Mouse (Mus musculus): ENCODE results near the gene Trpv5. TPM values are rescaled to one million over a fixed set of nuclear protein-coding genes. Genes with fewer than 3 reads are reported as not detected.

The Trpv5 gene
- total RNA-seq, 2 experiments from 2014 or later, result not detected

DNA sequence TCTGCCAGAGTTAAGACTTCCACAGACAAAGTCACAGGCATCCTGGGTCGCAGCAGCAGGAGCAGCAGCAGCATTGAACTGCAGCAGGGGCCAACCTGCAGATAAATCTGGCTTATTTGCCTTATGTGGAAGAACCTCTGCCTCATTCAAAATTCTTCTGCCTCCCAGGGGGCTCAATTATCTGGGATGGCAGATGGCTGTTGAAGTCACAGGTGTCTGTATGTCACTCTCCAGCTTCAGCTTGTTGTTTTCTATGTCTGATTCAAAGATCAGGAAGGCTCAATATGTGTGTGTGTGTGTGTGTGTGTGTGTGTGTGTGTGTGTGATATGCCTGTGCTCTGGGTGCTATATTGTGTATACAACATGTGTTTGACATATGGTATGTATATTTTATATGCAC is 43.2 kb downstream of the Trpv5 start:
- intact Hi-C loops (cut with DNase I), result no loop called here
- no peak for DNase-seq (ENCODE audit: extremely low spot score in 1 of 2, low spot score in 2 of 2)
- Histone ChIP-seq H3K4me3 (no peak overlapping the region), H3K27ac (no peak overlapping the region)
- TF ChIP-seq CTCF (IDR thresholded peaks at IDR 0.05), result no peak

DNA sequence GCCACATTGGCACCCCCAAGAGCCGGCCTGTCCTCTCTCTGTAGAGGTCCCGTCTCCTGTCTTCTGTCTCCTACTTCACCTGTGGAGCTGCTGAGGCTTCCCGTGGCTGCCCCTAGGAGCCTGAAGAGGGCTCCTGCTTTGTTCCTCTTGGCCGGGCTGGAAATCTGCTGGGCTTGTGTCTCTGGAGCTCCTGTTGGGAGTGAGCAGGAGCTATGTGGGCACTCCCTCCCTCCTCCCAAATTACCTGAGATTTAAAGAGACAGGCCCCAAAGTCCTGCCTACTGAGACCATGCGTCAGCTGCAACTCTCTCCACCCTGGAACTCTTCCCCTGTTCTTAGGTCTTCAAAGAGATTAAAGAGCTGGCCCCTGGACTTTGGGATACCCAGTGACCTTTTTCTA is 44.4 kb downstream of the Trpv5 start, which contains the start of gene Trpv6:
Gene Trpv6 (minus strand): TSS at position 228 of the 400 bp plus-strand sequence.
- intact Hi-C loops (cut with DNase I), result no loop called here
- Histone ChIP-seq H3K4me3 (peak within 1 kb of the TSS; percentile 43), H3K27ac (peak within 1 kb of the TSS; percentile 82)
- TF ChIP-seq CTCF (IDR thresholded peaks at IDR 0.05), result no peak
- no peak for DNase-seq (ENCODE audit: extremely low spot score in 1 of 2, low spot score in 2 of 2)

DNA sequence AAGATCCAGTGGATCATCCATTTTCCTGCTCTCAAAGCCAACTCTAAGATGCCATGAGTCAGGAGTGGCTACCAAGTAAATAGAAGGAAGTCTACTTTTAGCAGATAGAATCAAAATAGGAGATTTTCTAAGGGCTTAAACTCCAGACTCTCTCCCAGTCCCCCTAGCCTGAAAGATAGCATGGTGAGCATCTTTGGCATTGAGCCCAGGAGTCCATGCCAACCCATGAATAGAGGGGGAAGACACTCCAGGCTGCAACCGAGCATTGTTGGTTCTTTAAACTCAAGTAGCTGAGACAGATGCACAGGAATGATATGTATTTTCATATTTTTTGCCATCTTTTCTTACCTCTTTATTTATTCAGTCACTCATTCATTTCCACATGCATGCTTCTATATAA is 45.4 kb downstream of the Trpv5 start:
- H3K4me3 ChIP-seq, result peak overlapping the region; percentile 43
- H3K27ac ChIP-seq, result peak overlapping the region; percentile 16; the same call in 1 of the 2 replicates
- TF ChIP-seq CTCF (IDR thresholded peaks at IDR 0.05), result no peak
- DNase-seq (ENCODE audit: extremely low spot score in 1 of 2, low spot score in 2 of 2), result no peak
- intact Hi-C loops (cut with DNase I), result no loop called here

DNA sequence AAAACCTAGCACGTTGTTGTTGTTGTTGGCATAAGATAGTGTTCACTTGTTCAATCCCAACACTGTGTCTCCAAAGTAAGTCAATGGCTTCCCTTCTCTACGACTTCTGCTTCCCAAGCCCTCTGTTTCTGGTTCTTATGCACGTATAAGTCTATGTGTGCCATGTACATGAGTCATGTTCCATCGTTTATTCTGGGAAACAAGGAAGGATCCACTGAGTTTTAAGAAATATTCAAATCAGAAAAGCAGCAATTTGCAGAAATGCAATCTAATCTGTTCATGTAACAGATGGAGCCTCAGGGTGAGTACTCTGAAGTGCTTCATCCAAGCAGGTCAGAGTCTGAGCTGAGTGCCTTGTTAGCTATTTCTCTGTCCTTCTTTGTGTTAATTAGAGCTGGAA is 49.0 kb downstream of the Trpv5 start:
- TF ChIP-seq CTCF (IDR thresholded peaks at IDR 0.05), result no peak
- H3K4me3 ChIP-seq, result no peak overlapping the region
- H3K27ac ChIP-seq, result peak overlapping the region; percentile 62
- intact Hi-C loops (cut with DNase I), result loop anchor here (2.0 to 5.0 kb wide), 2 partner anchors 127 to 146 kb away; partner anchors contain the start of gene Olfr459
- no peak for DNase-seq (ENCODE audit: extremely low spot score in 1 of 2, low spot score in 2 of 2)

DNA sequence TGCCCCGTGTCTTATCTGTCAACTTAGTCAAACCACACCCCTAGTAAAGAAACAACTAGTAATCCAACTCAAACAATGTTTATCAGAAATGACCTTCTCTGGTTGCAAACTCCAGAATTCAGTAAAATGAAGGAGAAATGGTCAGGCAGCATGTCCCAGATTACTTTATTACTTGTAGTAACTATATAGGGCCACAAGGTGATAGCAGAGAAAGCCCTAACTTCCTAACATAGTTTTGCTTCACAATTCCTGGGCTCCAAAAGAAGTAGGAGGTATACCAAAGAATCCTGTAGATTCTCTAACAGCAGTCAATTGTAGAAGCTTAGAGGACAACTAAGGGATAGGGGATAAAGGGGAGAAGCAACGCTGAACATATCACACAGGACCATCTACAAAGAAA is 49.8 kb downstream of the Trpv5 start:
- DNase-seq (ENCODE audit: extremely low spot score in 1 of 2, low spot score in 2 of 2), result no peak
- Histone ChIP-seq H3K4me3 (no peak overlapping the region), H3K27ac (no peak overlapping the region)
- TF ChIP-seq CTCF (IDR thresholded peaks at IDR 0.05), result peak; percentile 35
- intact Hi-C loops (cut with DNase I), result loop anchor here (2.0 to 5.0 kb wide), 2 partner anchors 128 to 147 kb away; partner anchors contain the start of gene Olfr459

DNA sequence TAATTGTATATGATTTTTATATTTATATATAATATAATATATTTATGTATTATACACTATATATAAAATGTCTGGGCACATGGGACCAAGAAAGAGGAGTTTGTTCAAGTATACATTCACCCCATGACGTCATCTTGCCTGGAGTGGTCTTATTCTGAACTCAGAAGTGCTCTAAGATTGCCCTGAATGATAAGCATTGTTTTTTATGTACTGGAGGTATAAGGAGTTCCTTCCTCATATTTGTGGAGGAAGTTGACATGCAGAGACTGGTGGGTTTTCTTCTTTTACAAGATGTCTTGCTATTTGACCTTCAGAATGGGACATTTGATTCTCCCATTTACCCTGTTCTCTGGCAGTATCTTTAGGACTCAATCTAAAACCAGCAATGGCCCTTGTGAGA is 52.4 kb downstream of the Trpv5 start:
- intact Hi-C loops (cut with DNase I), result no loop called here
- H3K4me3 ChIP-seq, result no peak overlapping the region
- no peak for DNase-seq (ENCODE audit: extremely low spot score in 1 of 2, low spot score in 2 of 2)
- no peak overlapping the region for H3K27ac ChIP-seq
- TF ChIP-seq CTCF (IDR thresholded peaks at IDR 0.05), result no peak

DNA sequence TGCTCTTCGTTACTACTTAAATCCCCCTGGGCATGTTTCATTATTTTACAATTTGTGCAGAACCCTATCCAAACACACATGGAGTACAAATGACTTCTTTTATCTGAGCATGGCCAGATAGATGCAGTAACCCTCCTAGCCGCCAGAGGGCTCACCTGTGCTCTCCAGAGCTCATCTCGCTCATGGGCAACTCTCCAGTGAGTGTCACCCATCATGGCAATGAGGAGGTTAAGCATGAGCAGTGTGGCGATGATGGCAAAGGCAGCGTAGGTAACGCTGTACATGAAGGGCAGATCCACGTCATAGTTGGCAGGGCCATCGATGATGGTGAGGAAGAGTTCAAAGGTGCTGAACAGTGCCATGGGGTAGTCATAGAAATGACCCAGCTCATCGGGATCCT is 57.9 kb downstream of the Trpv5 start:
- no peak for DNase-seq (ENCODE audit: extremely low spot score in 1 of 2, low spot score in 2 of 2)
- Histone ChIP-seq H3K4me3 (no peak overlapping the region), H3K27ac (0 out of 2 replicates have a peak overlapping the region, but pooled peaks have one; percentile 36)
- intact Hi-C loops (cut with DNase I), result no loop called here
- TF ChIP-seq CTCF (IDR thresholded peaks at IDR 0.05), result peak; percentile 68

DNA sequence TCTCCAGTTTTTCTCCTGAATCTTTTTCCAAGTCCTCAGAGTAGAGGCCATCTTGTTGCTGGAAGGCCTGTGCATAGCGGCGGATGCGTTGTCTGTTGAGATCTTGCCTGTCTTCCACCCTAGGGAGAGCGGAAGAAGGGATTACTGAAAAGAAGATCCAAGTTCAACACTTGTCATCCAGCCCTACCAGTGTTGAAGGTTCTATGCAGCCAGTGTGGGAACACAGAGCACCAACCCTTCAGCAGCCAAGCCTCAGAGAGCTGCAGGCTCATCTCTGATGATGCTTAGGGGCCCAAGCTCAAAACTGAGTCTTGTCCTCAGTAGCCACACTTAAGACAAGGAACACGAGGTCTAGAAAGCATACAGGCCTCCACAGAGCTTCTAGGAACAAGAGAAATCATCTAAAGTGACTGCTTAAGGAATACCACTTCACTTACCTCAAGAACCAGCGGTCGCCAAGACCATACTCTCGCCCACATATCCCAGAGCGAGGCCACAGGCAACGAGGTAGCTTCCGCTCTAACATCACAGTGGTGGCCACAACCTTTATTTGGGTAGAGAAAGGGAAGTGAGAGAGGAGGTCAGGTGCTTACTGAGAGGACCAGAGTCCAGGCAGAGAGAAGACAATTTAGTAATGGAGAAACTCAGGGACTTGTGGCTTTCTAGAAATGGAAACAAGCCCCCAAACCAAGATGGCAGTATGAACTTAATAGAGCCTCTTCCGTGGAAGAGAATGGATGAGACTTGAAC is 59.2 kb downstream of the Trpv5 start:
- no peak for DNase-seq (ENCODE audit: extremely low spot score in 1 of 2, low spot score in 2 of 2)
- Histone ChIP-seq H3K27ac (no peak overlapping the region), H3K4me3 (no peak overlapping the region)
- intact Hi-C loops (cut with DNase I), result no loop called here
- TF ChIP-seq CTCF (IDR thresholded peaks at IDR 0.05), result no peak

DNA sequence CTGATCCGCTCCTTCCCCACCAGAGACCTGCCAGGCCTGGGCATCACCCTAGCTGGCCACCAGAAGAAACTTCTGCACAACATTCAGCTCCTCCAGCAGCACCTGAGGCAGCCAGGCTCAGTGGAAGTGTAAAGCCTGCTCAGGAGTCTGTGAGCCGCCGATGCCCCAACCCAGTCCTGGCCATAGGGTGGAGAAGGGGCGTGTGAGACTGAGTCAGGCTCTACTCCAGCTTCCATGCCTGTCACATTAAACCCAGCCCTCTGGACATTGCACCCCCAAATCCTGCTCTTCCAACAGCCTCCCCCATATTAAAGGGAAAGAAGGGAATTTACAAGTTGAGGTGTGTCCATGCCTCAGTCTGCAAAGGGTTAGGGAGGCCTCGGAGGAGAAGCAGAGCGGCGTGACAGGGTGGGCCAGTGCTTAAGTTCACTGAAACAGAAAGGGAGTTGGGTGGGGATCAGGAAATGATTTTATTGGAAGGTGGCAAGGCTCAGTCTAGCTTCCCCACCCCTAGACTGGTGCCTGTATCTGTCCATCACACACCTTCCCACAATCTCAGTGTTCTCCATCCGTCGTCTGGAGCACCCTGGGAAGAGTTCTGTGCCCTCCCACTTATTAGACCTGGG is 60.3 kb downstream of the Trpv5 start:
- no peak for TF ChIP-seq CTCF (IDR thresholded peaks at IDR 0.05)
- intact Hi-C loops (cut with DNase I), result no loop called here

DNA sequence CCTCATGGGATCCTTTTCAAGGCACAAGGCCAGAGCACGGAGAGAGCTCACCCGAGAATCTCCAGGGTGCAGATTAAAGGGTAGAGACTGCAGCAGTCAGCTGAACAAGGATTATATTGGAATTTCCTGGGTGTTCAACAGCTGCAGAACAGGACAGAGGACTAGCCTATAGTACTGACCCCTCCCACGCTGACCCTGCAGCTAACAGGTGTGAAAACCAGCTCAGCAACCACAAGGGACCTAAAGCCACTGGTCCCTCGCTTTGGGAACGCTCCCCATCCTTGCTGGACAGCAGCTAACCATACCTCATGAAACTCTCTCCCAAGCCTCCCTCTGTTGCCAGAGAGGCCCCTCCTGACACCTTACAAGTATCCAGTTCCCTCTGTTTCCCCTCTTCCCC is 72.9 kb downstream of the Trpv5 start:
- Histone ChIP-seq H3K27ac (peak overlapping the region; percentile 96), H3K4me3 (peak overlapping the region; percentile 85)
- TF ChIP-seq CTCF (IDR thresholded peaks at IDR 0.05), result no peak
- intact Hi-C loops (cut with DNase I), result loop anchor here (10.0 kb wide), 1 partner anchor 977 kb away; no protein-coding TSS in a partner anchor
- DNase-seq (ENCODE audit: extremely low spot score in 1 of 2, low spot score in 2 of 2), result no peak

More for the DNA sequence above, 60.3 kb downstream of the Trpv5 start:
- Histone ChIP-seq H3K4me3 (no peak overlapping the region), H3K27ac (no peak overlapping the region)
- DNase-seq (ENCODE audit: extremely low spot score in 1 of 2, low spot score in 2 of 2), result no peak

DNA sequence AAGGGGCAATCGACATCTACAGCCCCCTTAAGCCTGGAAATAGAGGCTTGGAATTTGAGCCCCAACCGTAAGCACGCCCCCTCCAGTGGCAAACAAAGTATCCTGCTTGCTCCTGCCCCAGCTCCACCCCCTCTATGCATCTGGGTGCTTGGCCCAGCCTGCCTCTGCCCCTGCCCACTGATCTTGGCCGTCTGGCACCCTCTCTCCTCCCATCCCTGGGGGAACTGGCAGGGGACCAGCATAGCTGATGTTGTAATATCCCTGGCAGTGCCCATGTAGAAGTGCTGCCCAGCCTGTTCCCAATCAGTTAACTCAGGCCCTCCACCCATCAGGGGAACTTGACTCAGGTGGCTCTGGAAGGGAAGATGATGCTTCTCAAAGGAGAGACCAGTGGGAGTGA is 74.4 kb downstream of the Trpv5 start:
- DNase-seq (ENCODE audit: extremely low spot score in 1 of 2, low spot score in 2 of 2), result peak in 1 of 2 experiments; percentile 64
- intact Hi-C loops (cut with DNase I), result loop anchor here (10.0 kb wide), 1 partner anchor 979 kb away; no protein-coding TSS in a partner anchor
- H3K27ac ChIP-seq, result peak overlapping the region; percentile 96
- no peak; the same call in 1 of the 2 replicates for TF ChIP-seq CTCF (IDR thresholded peaks at IDR 0.05)
- H3K4me3 ChIP-seq, result peak overlapping the region; percentile 85

DNA sequence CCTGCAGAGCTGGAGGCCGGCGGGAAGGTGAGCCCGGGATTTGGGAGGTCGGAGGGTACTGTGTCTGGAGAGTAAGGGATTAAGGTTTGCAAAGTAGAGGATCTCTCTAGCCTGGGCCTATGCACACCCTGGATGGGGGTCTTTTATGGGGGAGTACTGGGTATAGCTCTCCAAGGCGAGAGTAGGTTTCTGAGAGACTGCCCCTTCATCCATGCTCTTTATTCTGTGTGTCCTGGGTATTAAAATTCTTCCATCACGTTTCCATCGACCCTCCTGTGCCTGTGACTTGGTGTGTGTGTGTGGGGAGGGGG is 74.8 kb downstream of the Trpv5 start:
- Histone ChIP-seq H3K4me3 (peak overlapping the region; percentile 85), H3K27ac (peak overlapping the region; percentile 96)
- intact Hi-C loops (cut with DNase I), result loop anchor here (2.0 to 10.0 kb wide), 3 partner anchors 153 to 979 kb away; no protein-coding TSS in a partner anchor
- TF ChIP-seq CTCF (IDR thresholded peaks at IDR 0.05), result no peak
- no peak for DNase-seq (ENCODE audit: extremely low spot score in 1 of 2, low spot score in 2 of 2)
